8 mouse cellular contexts compared by ENCODE assay signal in genomic region chr2:30178711-30179110, GRCm38 (mm10). TPM values are rescaled to one million over a fixed set of nuclear protein-coding genes. Genes with fewer than 3 reads are reported as not detected.
DNase-seq lines count a peak whose midpoint lies in the region; ATAC-seq and TF ChIP-seq lines count a peak whose summit lies in the region.
"Not testable (repeated sequence)": the region's sequence is repeated elsewhere in the genome, so short reads cannot be mapped to it uniquely, and the experiment has no call there.

No protein-coding gene starts in this region.

- H3K9me3 ChIP-seq in G1E (replicated peaks); erythroblast, embryonic 14.5 days (ENCODE audit: control insufficient read depth, low read length); heart, embryonic 11.5 days (replicated peaks; ENCODE audit: control insufficient read depth, low read length); hindbrain, embryonic 15.5 days; liver, embryonic 15.5 days (replicated peaks); midbrain, embryonic 14.5 days (ENCODE audit: control insufficient read depth, low read length): not testable (repeated sequence)

- not testable (repeated sequence) for TF ChIP-seq CTCF in G1E (IDR thresholded peaks at IDR 0.05; ENCODE audit: low read depth, low read length); spleen, adult 2 months (IDR thresholded peaks at IDR 0.05; ENCODE audit: extremely low read depth, insufficient read depth, insufficient read length, insufficient replicate concordance)
- peak; percentile 63 for TF ChIP-seq CTCF in layer of hippocampus, adult 2 months (conservative IDR thresholded peaks at IDR 0.05)

- TF ChIP-seq POLR2A in spleen, adult 2 months (IDR thresholded peaks at IDR 0.05; ENCODE audit: low read depth, low read length), result not testable (repeated sequence)

- H3K4me1 ChIP-seq in G1E (ENCODE audit: insufficient read depth, low read depth, low read length), result peaks cover 45% of the 10 kb centered on the region
- peaks cover 34% of the 10 kb centered on the region for H3K4me1 ChIP-seq in erythroblast, embryonic 14.5 days (ENCODE audit: control insufficient read depth)
- H3K4me1 ChIP-seq in heart, embryonic 11.5 days (ENCODE audit: control insufficient read depth, insufficient read depth, low read length); midbrain, embryonic 14.5 days (ENCODE audit: control insufficient read depth, insufficient read depth, low read length): not testable (repeated sequence)
- H3K4me1 ChIP-seq in hindbrain, embryonic 15.5 days (replicated peaks), result peaks cover 12% of the 10 kb centered on the region
- H3K4me1 ChIP-seq in liver, embryonic 15.5 days (replicated peaks), result peaks cover 24% of the 10 kb centered on the region
- peaks cover 12% of the 10 kb centered on the region; the same call in 1 of the 2 replicates for H3K4me1 ChIP-seq in spleen, adult 2 months (ENCODE audit: control insufficient read depth, insufficient read depth, insufficient read length)

- not testable (repeated sequence) for H3K27me3 ChIP-seq in G1E (ENCODE audit: insufficient read depth, low read length); erythroblast, embryonic 14.5 days (ENCODE audit: control insufficient read depth); heart, embryonic 11.5 days (ENCODE audit: control insufficient read depth, insufficient read depth, low read length); hindbrain, embryonic 15.5 days; liver, embryonic 15.5 days; midbrain, embryonic 14.5 days (ENCODE audit: control insufficient read depth, insufficient read depth, low read length); spleen, adult 2 months (ENCODE audit: control insufficient read depth, insufficient read depth, low read length)

- DNase-seq in G1E (ENCODE audit: low spot score); layer of hippocampus, adult 2 months (ENCODE audit: low spot score in 2 of 2); midbrain, embryonic 14.5 days; spleen, adult 2 months (ENCODE audit: low read depth in 1 of 2, low spot score in 2 of 2): not testable (repeated sequence)

- peaks cover 38% of the 10 kb centered on the region for H3K36me3 ChIP-seq in G1E (replicated peaks)
- peaks cover 37% of the 10 kb centered on the region for H3K36me3 ChIP-seq in erythroblast, embryonic 14.5 days (ENCODE audit: control insufficient read depth)
- H3K36me3 ChIP-seq in heart, embryonic 11.5 days (ENCODE audit: control insufficient read depth, insufficient read depth, low read length), result peaks cover 26% of the 10 kb centered on the region
- H3K36me3 ChIP-seq in hindbrain, embryonic 15.5 days, result peaks cover 27% of the 10 kb centered on the region
- peaks cover 34% of the 10 kb centered on the region for H3K36me3 ChIP-seq in liver, embryonic 15.5 days (replicated peaks)
- H3K36me3 ChIP-seq in midbrain, embryonic 14.5 days (ENCODE audit: control insufficient read depth, insufficient read depth, low read length), result peaks cover 29% of the 10 kb centered on the region
- peaks cover 11% of the 10 kb centered on the region for H3K36me3 ChIP-seq in spleen, adult 2 months (ENCODE audit: control insufficient read depth, insufficient read depth, low read length)

- not testable (repeated sequence) for H3K9ac ChIP-seq in heart, embryonic 11.5 days (ENCODE audit: low read depth, low read length); hindbrain, embryonic 15.5 days; liver, embryonic 15.5 days; midbrain, embryonic 14.5 days (replicated peaks; ENCODE audit: low read length)

- ATAC-seq in G1E (ENCODE audit: extremely low read depth, insufficient number of reproducible peaks, low FRiP score, poor library complexity, severe bottlenecking); heart, embryonic 11.5 days (replicated peaks; ENCODE audit: insufficient number of reproducible peaks, low FRiP score, low TSS enrichment); hindbrain, embryonic 15.5 days (ENCODE audit: low FRiP score, low read depth); liver, embryonic 15.5 days (ENCODE audit: insufficient read depth): not testable (repeated sequence)
- ATAC-seq in midbrain, embryonic 14.5 days (ENCODE audit: low FRiP score, low TSS enrichment), result 0 out of 2 replicates have a peak, but pooled peaks have one; percentile 7

- WGBS in heart, embryonic 11.5 days (ENCODE audit: insufficient replicate concordance), result 62% methylated on average over 7 of the region's 7 CpGs
- 37% methylated on average over 7 of the region's 7 CpGs for WGBS in hindbrain, embryonic 15.5 days
- WGBS in liver, embryonic 15.5 days (ENCODE audit: insufficient replicate concordance), result 50% methylated on average over 7 of the region's 7 CpGs
- whole genome bisulfite sequencing in midbrain, embryonic 14.5 days, result 43% methylated on average over 7 of the region's 7 CpGs
- 53% methylated on average over 7 of the region's 7 CpGs for WGBS in spleen, adult 2 months

- H3K4me2 ChIP-seq in heart, embryonic 11.5 days, result peak overlapping the region; percentile 89
- peak overlapping the region; percentile 88 for H3K4me2 ChIP-seq in hindbrain, embryonic 15.5 days
- H3K4me2 ChIP-seq in liver, embryonic 15.5 days, result peak overlapping the region; percentile 90
- H3K4me2 ChIP-seq in midbrain, embryonic 14.5 days (ENCODE audit: low read length), result peak overlapping the region; percentile 88

- H3K27ac ChIP-seq in heart, embryonic 11.5 days (ENCODE audit: low read depth, low read length); hindbrain, embryonic 15.5 days (replicated peaks); liver, embryonic 15.5 days (replicated peaks); midbrain, embryonic 14.5 days (replicated peaks; ENCODE audit: low read depth, low read length); spleen, adult 2 months (ENCODE audit: insufficient read depth, low read length): not testable (repeated sequence)
- H3K27ac ChIP-seq in layer of hippocampus, adult 2 months, result peak overlapping the region; percentile 71; the same call in 1 of the 2 replicates

- peak overlapping the region; percentile 82; the same call in 1 of the 2 replicates for H3K4me3 ChIP-seq in G1E (ENCODE audit: low read depth, low read length)
- H3K4me3 ChIP-seq in erythroblast, embryonic 14.5 days (replicated peaks), result peak overlapping the region; percentile 90
- H3K4me3 ChIP-seq in heart, embryonic 11.5 days (ENCODE audit: low read depth, low read length), result peak overlapping the region; percentile 71
- H3K4me3 ChIP-seq in hindbrain, embryonic 15.5 days, result peak overlapping the region; percentile 80
- H3K4me3 ChIP-seq in layer of hippocampus, adult 2 months, result peak overlapping the region; percentile 72
- peak overlapping the region; percentile 79 for H3K4me3 ChIP-seq in liver, embryonic 15.5 days (replicated peaks)
- H3K4me3 ChIP-seq in midbrain, embryonic 14.5 days (replicated peaks; ENCODE audit: low read depth, low read length), result peak overlapping the region; percentile 71
- H3K4me3 ChIP-seq in spleen, adult 2 months (ENCODE audit: extremely low read depth, insufficient read depth, insufficient read length), result 0 out of 2 replicates have a peak overlapping the region, but pooled peaks have one; percentile 15

RNA-seq across cellular contexts. Expression of gene Spout1, which starts 0.5 kb away (rescaled TPM):
- total RNA-seq in G1E (2014; fragmentation: Nextera tagmentation), result 20.3 and 24.2 TPM in 2 replicates
- total RNA-seq in G1E (2017), result 24.6 and 27.0 TPM in 2 replicates
- polyA plus RNA-seq in G1E (2012), result 51.3 and 57.0 TPM in 2 replicates
- 2.5 and 2.9 TPM in 2 replicates for polyA plus RNA-seq in erythroblast, embryonic 14.5 days (2012)
- polyA plus RNA-seq in heart, embryonic 11.5 days (2014; fragmentation: Nextera tagmentation; extraction: Ambion mirVana), result 41.2 and 43.4 TPM in 2 replicates
- 62.1 and 67.1 TPM in 2 replicates for polyA plus RNA-seq in hindbrain, embryonic 15.5 days (2015; fragmentation: Nextera tagmentation; extraction: Ambion mirVana)
- 10 to 100 TPM; 35.4 to 40.0 TPM for total RNA-seq in layer of hippocampus, adult 2 months (2021)
- polyA plus RNA-seq in liver, embryonic 15.5 days (2015; fragmentation: Nextera tagmentation; extraction: Ambion mirVana), result 24.9 and 27.3 TPM in 2 replicates
- polyA plus RNA-seq in midbrain, embryonic 14.5 days (2014; fragmentation: Nextera tagmentation; extraction: Ambion mirVana), result 52.8 and 54.8 TPM in 2 replicates
- 19.1 and 23.3 TPM in 2 replicates for polyA plus RNA-seq in spleen, adult 2 months (2012; rRNA removed)

RNA-seq across cellular contexts. Expression of gene Endog, which starts 7.4 kb away (rescaled TPM):
- total RNA-seq in G1E (2014; fragmentation: Nextera tagmentation) (1.1 and 2.4 TPM in 2 replicates), G1E (2017) (7.8 and 8.3 TPM in 2 replicates)
- polyA plus RNA-seq in G1E (2012), result 36.0 and 43.2 TPM in 2 replicates
- 0.45 and 0.55 TPM in 2 replicates for polyA plus RNA-seq in erythroblast, embryonic 14.5 days (2012)
- polyA plus RNA-seq in heart, embryonic 11.5 days (2014; fragmentation: Nextera tagmentation; extraction: Ambion mirVana), result 30.0 and 33.4 TPM in 2 replicates
- polyA plus RNA-seq in hindbrain, embryonic 15.5 days (2015; fragmentation: Nextera tagmentation; extraction: Ambion mirVana), result 23.7 and 26.1 TPM in 2 replicates
- total RNA-seq in layer of hippocampus, adult 2 months (2021), result 10 to 100 TPM; 17.6 to 24.1 TPM
- 17.9 and 22.1 TPM in 2 replicates for polyA plus RNA-seq in liver, embryonic 15.5 days (2015; fragmentation: Nextera tagmentation; extraction: Ambion mirVana)
- polyA plus RNA-seq in midbrain, embryonic 14.5 days (2014; fragmentation: Nextera tagmentation; extraction: Ambion mirVana), result 23.2 and 28.1 TPM in 2 replicates
- polyA plus RNA-seq in spleen, adult 2 months (2012; rRNA removed), result 19.4 and 33.0 TPM in 2 replicates

RNA-seq across cellular contexts. Expression of gene Kyat1, which starts 26.9 kb away (rescaled TPM):
- total RNA-seq in G1E (2014; fragmentation: Nextera tagmentation) (10.6 and 12.3 TPM in 2 replicates), G1E (2017) (10.0 and 12.3 TPM in 2 replicates)
- polyA plus RNA-seq in G1E (2012), result 4.7 and 13.7 TPM in 2 replicates
- 0.34 and 0.45 TPM in 2 replicates for polyA plus RNA-seq in erythroblast, embryonic 14.5 days (2012)
- 13.6 and 15.5 TPM in 2 replicates for polyA plus RNA-seq in heart, embryonic 11.5 days (2014; fragmentation: Nextera tagmentation; extraction: Ambion mirVana)
- 13.3 and 13.8 TPM in 2 replicates for polyA plus RNA-seq in hindbrain, embryonic 15.5 days (2015; fragmentation: Nextera tagmentation; extraction: Ambion mirVana)
- 10 to 100 TPM; 15.7 to 17.0 TPM for total RNA-seq in layer of hippocampus, adult 2 months (2021)
- polyA plus RNA-seq in liver, embryonic 15.5 days (2015; fragmentation: Nextera tagmentation; extraction: Ambion mirVana), result 11.7 and 13.9 TPM in 2 replicates
- 15.3 and 17.1 TPM in 2 replicates for polyA plus RNA-seq in midbrain, embryonic 14.5 days (2014; fragmentation: Nextera tagmentation; extraction: Ambion mirVana)
- polyA plus RNA-seq in spleen, adult 2 months (2012; rRNA removed), result 9.7 and 11.5 TPM in 2 replicates

RNA-seq across cellular contexts. Expression of gene Tbc1d13, which starts 45.2 kb away (rescaled TPM):
- total RNA-seq in G1E (2014; fragmentation: Nextera tagmentation) (30.2 and 38.6 TPM in 2 replicates), G1E (2017) (38.0 and 38.5 TPM in 2 replicates)
- polyA plus RNA-seq in G1E (2012), result 24.5 and 25.2 TPM in 2 replicates
- 0.72 and 0.83 TPM in 2 replicates for polyA plus RNA-seq in erythroblast, embryonic 14.5 days (2012)
- 8.2 and 9.1 TPM in 2 replicates for polyA plus RNA-seq in heart, embryonic 11.5 days (2014; fragmentation: Nextera tagmentation; extraction: Ambion mirVana)
- 12.4 and 12.5 TPM in 2 replicates for polyA plus RNA-seq in hindbrain, embryonic 15.5 days (2015; fragmentation: Nextera tagmentation; extraction: Ambion mirVana)
- 10 to 100 TPM; 54.7 to 55.7 TPM for total RNA-seq in layer of hippocampus, adult 2 months (2021)
- 2.0 and 2.6 TPM in 2 replicates for polyA plus RNA-seq in liver, embryonic 15.5 days (2015; fragmentation: Nextera tagmentation; extraction: Ambion mirVana)
- polyA plus RNA-seq in midbrain, embryonic 14.5 days (2014; fragmentation: Nextera tagmentation; extraction: Ambion mirVana), result 17.7 and 20.4 TPM in 2 replicates
- polyA plus RNA-seq in spleen, adult 2 months (2012; rRNA removed), result 48.5 and 50.9 TPM in 2 replicates

RNA-seq across cellular contexts. Expression of gene Zer1, which starts 54.3 kb away (rescaled TPM):
- total RNA-seq in G1E (2014; fragmentation: Nextera tagmentation) (25.1 and 25.8 TPM in 2 replicates), G1E (2017) (9.7 and 10.4 TPM in 2 replicates)
- polyA plus RNA-seq in G1E (2012), result 13.2 and 18.9 TPM in 2 replicates
- polyA plus RNA-seq in erythroblast, embryonic 14.5 days (2012), result 1.7 and 2.4 TPM in 2 replicates
- polyA plus RNA-seq in heart, embryonic 11.5 days (2014; fragmentation: Nextera tagmentation; extraction: Ambion mirVana), result 5.4 and 7.1 TPM in 2 replicates
- 13.7 and 13.9 TPM in 2 replicates for polyA plus RNA-seq in hindbrain, embryonic 15.5 days (2015; fragmentation: Nextera tagmentation; extraction: Ambion mirVana)
- total RNA-seq in layer of hippocampus, adult 2 months (2021), result 100 to 1,000 TPM; 197 to 199 TPM
- polyA plus RNA-seq in liver, embryonic 15.5 days (2015; fragmentation: Nextera tagmentation; extraction: Ambion mirVana), result 2.4 and 2.5 TPM in 2 replicates
- polyA plus RNA-seq in midbrain, embryonic 14.5 days (2014; fragmentation: Nextera tagmentation; extraction: Ambion mirVana), result 15.1 and 15.6 TPM in 2 replicates
- 59.0 and 78.3 TPM in 2 replicates for polyA plus RNA-seq in spleen, adult 2 months (2012; rRNA removed)

Comparison
In these comparisons a context has a peak if more than half of its experiments do, and no peak if none do; other contexts are left out.
1. H3K4me3 ChIP-seq: peak in every context shown above with its lines; median percentile 90 in erythroblast, embryonic 14.5 days; 82 in G1E; 80 in hindbrain, embryonic 15.5 days; 79 in liver, embryonic 15.5 days; 72 in layer of hippocampus, adult 2 months; 71 in heart, embryonic 11.5 days; 71 in midbrain, embryonic 14.5 days; 15 in spleen, adult 2 months.
2. RNA of gene Endog, which starts 7.4 kb away (polyA plus RNA-seq): 36.0 to 43.2 TPM in G1E, 30.0 to 33.4 TPM in heart, embryonic 11.5 days, 23.7 to 26.1 TPM in hindbrain, embryonic 15.5 days, 23.2 to 28.1 TPM in midbrain, embryonic 14.5 days, 19.4 to 33.0 TPM in spleen, adult 2 months and 17.9 to 22.1 TPM in liver, embryonic 15.5 days; 0.45 to 0.55 TPM in erythroblast, embryonic 14.5 days; every median in the first group is over 10 times any median in the second.
3. Peak in every context shown above with its lines, with median percentiles within 50 percentile points of each other: H3K4me2 ChIP-seq.